Mouse (Mus musculus) kidney, adult 2 months (tissue): ENCODE data around the gene Mcm10.

Experiments used
- CTCF ChIP-seq: fragments of 200-500 bp; conservative IDR thresholded peaks from 2 replicates; pipeline ENCODE4 v1.5.1; 2011; ENCODE audit warnings: low read depth, mild to moderate bottlenecking, control low read depth, low read length, moderate library complexity, mixed read lengths; ENCODE audit not compliant: insufficient read depth, insufficient read length
- POLR2A ChIP-seq: fragments of 200-500 bp; IDR thresholded peaks from one replicate; pipeline ENCODE4 v1.6.1; 2011; ENCODE audit warnings: low read depth, low read length, control low read depth

DNA sequence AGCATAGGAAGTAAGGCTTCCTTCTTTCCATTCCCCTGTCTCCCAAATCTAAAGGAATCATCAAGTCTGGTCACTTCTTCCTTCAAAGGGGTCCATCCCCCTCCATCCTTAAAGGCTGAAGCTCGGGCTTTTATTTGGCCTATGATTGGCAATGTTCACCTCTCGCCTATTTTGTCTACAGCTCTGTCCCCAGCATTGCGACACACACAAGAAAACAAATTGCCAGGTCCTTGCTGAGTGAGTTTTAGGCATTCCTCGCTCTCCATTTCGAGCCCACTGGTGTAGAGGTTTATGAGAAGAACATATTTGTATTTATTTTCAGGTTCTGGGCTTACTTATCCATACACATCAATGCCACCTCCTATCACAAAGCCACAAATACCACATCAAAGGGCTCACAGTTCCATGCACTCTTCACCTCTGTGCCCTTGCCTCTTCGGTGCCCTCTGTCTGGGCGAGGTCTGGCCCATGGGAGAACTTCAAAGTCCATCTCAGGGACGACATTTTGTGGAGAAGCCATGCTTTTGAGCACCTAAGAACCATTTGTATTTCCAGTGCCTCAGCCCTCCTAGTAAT, 48.6 kb upstream of the Mcm10 start:
- TF ChIP-seq POLR2A (no peak), CTCF (no peak)
